Mouse (Mus musculus) adrenal gland, adult 2 months (tissue): ENCODE measurements around the gene Alox5ap. TPM values are rescaled to one million over a fixed set of nuclear protein-coding genes. Genes with fewer than 3 reads are reported as not detected.
A peak's percentile ranks its signal among the peaks of the same experiment; 100 is the strongest.

Source experiments
- DNase-seq: peaks from one replicate; pipeline ENCODE4 v3.0.0; 2021
- long read RNA-seq: library from polyadenylated mRNA; stranded (forward); transcript quantifications from one replicate; pipeline ENCODE4 v2.0.0, GENCODE M21; 2021
- polyA plus RNA-seq: library from polyadenylated mRNA; depleted of rRNA; stranded (reverse); fragments of >200 nt; gene quantifications from 2 replicates; pipeline ENCODE4 v1.2.3, GENCODE M21; 2012; rRNA removed
- total RNA-seq, 2 experiments: library from RNA; stranded (reverse); gene quantifications; 2 replicates each; pipeline ENCODE4 v1.2.3; 2021

Gene Alox5ap
- total RNA-seq (10 to 100 TPM; 22.8 to 27.0 TPM), polyA plus RNA-seq (9.0 and 9.1 TPM in 2 replicates)
- long read RNA-seq, transcript Alox5ap-201 (5 exons, 1,251 nt), result major isoform, 15 of 15 reads
- long read RNA-seq, partial matches to known transcripts, result 0 of 15 reads
- long read RNA-seq, other reads (novel, unspliced or antisense), result 0 of 15 reads

GRCm38 (mm10) chr5:149264405-149264804 lies at the start of gene Alox5ap:
TSS of gene Alox5ap (plus strand) at chr5:149264767.
- DNase-seq, result no peak

GRCm38 (mm10) chr5:149215540-149215939 lies 49.0 kb upstream of the Alox5ap start:
- no peak for DNase-seq

DNA sequence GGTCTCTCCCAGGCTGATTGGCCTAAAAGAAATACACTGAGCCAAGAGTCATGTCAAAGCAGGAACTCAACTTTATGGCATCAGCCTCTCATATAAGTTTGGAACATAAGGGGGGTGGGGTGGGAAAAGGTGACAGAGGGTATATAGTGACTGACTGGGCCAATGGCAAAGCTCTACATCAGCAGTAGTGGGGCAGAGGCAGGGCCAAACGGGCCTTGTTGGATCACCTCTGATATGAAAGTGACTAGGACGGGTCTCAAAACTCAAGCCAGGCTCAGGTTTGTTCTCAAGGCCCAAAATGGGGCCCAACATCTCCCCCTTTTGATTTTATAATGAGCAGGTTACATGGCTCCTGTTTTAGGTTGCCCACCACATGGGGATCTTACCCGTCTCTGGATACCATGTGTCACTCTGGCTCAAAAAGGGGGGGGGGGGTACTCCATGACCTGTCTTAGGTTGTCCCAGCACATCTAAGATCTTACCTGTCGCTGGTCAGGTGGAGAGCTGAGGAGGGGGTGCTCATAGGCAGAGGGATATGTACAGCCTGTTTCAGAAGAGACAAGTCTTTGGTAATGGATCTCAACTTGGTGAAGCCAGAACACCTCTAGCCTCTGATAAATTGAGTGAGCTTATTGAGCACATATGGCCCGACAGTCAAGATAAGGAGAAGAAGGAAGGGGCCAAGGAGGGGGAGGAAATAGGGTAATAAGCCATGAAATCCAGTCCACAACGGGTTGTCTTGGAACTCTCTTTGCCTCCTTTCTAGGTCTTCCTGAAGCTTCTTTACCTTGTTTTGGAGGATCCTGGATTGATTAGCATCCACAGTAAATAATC lies 46.8 kb upstream of the Alox5ap start:
- DNase-seq, result no peak

DNA sequence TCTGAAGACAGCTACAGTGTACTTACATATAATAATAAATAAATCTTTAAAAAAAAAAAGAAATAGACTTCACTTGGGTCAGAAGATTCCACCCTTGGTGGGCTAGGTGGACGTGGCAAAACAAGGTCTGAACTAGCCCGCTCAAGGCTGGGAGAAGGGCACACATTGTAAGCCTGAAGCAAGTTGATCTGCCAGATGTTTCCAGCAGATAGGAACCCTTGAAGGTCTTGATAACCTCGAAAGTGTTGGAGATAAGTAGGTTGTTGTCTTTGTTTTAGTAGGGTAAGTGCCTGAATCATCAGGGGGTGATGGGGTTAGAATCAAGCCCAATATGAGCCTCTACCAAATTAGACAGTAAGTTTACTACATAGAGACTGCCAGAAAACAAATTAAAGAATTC lies 45.1 kb upstream of the Alox5ap start:
- DNase-seq, result no peak

DNA sequence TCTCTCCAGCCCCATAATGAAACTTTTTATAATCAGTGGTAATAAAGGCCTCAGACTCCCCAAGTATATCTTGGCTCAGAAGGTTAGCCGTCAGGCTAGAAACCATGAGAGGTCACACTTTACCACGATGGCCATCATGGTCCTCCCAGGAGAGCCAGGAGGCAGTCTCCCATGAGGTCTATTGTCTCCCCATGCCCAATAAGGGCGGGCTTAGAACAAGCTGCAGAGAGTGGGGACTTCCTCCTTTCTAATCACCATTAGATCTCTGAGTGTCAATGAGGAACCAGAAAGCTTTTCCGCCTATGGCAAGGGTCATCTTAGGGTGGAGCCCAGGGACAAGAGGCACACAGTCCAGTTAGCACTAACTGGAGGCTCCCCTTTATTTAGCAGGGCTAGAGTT lies 43.2 kb upstream of the Alox5ap start:
- DNase-seq, result no peak

- no peak for DNase-seq
Measured at GRCm38 (mm10) chr5:149224666-149225065, 39.9 kb upstream of the Alox5ap start.

DNA sequence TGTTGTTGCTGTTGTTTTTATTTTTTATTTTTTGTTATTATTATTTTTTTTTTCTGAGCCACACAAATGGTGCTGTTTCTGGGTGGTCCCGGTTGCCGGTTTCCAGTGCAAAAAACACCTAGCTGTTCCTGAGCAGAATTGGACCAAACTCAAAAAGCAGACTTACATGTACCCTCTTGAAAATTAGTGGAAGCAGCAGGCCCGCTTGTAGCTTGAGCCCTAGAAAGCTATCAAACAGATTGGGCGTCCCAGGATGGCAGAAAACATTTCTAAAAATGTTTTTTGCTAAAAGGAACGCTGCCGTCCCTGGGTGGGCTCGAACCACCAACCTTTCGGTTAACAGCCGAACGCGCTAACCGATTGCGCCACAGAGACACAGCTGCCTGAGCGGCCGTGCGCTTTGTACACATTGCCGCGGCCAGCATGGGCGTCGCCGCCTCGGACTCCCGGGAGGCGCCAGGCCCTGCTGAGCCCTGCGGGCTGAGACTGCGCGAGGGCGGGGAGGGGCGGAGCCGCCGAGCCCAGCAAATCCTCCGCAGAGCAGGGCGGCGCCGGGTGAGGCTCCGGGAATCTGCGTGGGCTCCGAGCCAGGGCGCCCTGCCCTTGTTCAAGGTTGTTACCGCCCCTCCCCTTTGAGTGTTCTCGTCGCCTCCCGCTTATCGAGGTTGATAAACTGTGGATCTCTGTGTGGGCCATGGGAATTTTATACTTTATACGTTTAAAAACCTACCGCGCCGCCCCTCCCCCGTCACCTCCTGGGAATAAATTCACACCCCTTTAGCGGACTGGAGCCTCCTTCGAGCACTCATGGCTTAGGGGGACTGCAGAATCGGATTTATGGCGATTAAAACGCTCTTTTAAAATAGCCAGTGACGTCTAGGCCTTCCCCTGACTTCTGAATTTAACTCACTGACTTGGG lies 35.6 kb upstream of the Alox5ap start:
- DNase-seq, result peak; percentile 100

- DNase-seq, result no peak
Measured at GRCm38 (mm10) chr5:149229619-149230339, 34.8 kb upstream of the Alox5ap start.

- no peak for DNase-seq
Measured at GRCm38 (mm10) chr5:149235002-149235401, 29.6 kb upstream of the Alox5ap start.

GRCm38 (mm10) chr5:149237221-149237950 lies 27.2 kb upstream of the Alox5ap start:
- DNase-seq, result no peak

DNA sequence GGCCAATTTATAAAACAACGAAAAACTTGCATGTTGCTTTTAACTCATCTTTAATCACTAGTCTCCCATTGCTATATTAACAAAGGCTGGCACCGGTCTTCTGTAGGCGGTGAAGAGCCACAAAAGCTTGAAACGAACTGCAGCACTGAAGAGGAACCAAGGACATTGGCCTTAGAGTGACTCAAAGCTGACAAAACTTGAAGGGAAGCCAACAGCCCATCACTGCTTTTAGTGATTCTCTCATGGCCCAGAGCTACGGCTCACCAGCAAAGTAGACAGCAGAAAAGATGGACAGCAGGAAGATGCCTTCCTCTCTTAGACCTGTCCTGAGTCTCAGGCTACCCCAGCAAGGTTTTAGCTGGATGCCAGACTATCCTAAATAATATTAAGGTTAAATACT lies 22.1 kb upstream of the Alox5ap start:
- DNase-seq, result peak; percentile 64

- DNase-seq, result no peak
Measured at GRCm38 (mm10) chr5:149243053-149243452, 21.5 kb upstream of the Alox5ap start.

DNA sequence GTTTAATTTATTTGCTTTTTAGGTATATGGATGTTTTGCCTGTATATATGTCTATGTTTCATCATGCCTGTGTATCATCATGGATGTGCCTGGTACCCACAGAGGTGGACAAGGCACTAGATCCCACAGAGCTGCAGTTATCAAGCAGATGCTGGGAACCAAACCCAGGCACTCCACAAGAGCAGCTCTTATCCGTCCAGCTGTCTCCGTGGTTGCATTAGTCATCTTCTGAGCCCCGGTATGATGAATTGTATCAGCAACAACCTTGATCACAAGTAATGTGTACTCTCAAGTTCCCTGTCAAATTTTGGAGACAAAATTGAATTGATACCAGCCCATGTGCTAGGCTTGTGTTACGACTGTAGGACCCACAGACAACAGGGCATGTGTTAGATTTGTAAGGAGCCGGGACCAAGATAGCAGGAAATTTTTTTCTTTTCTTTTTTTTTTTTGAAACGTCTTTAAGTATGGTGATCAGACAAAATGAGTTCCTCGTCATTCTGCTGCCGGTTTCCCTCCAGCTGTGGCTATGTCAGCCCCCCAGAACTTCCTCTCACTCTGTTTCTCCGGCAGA lies 19.1 kb upstream of the Alox5ap start:
- DNase-seq, result peak; percentile 36

DNA sequence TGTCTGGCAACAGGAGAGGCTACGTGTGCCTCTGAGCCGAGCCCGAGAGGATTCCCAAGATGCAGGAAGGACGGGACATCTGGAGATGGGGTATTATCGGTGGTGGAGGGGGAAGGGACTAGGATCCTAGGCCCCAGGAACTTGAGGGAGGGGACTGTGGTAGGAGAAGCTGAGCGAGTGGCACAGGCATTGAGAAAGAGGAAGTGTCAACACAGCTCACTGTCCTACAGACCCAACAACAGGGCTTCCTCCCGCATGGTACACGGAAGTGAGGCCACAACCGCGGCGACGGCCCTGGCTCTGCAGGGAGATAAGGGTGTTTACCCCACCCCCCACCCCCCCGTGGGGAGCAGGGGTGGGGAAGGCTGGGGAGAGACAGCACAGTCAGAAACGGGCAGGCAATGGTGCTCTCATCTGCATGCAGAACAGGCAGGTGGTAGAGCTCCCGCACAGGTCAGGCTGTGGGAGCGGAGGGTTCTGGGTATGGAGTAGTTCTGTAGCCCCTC lies 18.5 kb upstream of the Alox5ap start:
- DNase-seq, result peak; percentile 52

GRCm38 (mm10) chr5:149247047-149247904 lies 17.3 kb upstream of the Alox5ap start:
- DNase-seq, result no peak

- DNase-seq, result peak; percentile 58
Measured at GRCm38 (mm10) chr5:149252303-149252702, 12.3 kb upstream of the Alox5ap start.

- no peak for DNase-seq
Measured at GRCm38 (mm10) chr5:149253491-149253890, 11.1 kb upstream of the Alox5ap start.

- DNase-seq, result no peak
Measured at GRCm38 (mm10) chr5:149255522-149255921, 9.0 kb upstream of the Alox5ap start.

DNA sequence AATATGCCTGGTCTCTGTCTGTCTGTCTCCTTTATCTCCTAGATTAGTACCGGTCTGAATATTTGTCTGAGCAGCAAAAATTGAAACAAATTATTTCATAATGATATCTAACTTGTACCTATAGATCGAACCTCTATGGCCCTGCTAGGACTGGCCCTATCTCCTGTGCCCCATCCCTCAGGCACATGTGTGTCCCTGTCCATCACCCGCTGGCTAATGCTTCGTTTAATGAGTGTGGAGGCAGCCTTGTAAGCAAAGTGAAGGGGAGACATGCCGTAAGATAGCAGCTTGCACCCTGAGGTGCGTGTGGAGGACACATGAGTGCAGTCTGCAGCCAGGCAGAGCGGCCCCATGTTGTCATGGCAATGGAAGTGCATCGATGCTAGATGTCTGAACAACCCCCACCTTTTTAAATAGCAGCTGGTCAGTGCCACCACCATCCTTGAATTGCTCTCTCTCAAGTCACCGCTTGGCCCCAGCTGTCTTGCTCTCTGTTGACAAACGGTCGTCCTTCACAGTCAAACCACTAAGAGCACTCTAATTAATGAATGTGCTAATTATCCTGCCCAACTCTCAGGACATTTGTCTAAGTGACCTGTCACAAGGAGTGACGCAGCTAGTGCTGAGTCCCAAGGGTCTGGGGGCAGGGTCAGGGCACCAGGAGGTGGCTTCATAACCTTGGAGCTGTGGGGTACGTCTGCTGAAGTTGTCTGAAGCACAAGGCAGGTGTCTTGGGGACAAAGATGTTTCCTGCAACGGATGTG lies 6.9 kb upstream of the Alox5ap start:
- DNase-seq, result no peak
